Comparison of ENCODE assay signal across 8 mouse cellular contexts in the genomic region with DNA sequence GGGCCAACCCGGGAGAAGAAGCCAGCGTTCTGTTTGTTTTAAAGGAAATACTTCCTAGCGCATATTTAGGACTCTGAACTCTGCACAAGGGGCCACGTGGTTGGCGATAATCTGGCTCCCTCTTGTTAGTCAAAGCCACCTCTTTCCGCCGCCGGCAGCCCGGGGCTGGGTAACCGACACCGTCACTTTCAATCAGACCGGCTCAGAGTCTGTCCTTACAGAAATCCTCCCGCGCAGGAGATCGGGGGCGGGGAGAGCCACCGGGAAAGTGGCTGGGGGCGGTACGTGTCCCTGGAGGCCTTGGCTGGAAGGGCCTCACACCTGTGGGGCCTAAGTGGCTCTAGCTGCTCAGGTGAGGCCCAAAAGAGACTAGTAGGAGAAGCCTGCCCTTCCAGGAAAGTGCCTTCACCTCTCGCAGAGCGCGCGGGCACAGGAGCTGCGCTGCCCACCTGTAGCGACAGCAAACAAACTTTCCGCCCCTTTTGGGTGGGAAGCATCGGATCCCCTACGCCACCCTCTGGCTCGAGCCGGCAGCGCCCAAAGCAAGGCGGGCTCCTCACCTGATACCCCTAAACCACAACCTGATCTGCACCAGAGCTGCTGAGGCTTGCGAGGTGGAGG. TPM values are rescaled to one million over a fixed set of nuclear protein-coding genes. Genes with fewer than 3 reads are reported as not detected.
DNase-seq lines count a peak whose midpoint lies in the region; ATAC-seq and TF ChIP-seq lines count a peak whose summit lies in the region.

No protein-coding gene starts in this region.

- H3K4me2 ChIP-seq in CH12.LX (ENCODE audit: insufficient read depth, low read depth, poor library complexity, severe bottlenecking) = peak overlapping the region; percentile 79
- H3K4me2 ChIP-seq in embryonic facial prominence, embryonic 12.5 days (replicated peaks) = peak overlapping the region; percentile 97
- peak overlapping the region; percentile 100 for H3K4me2 ChIP-seq in heart, embryonic 15.5 days

- no peak overlapping the region for H3K27ac ChIP-seq in CH12.LX (ENCODE audit: insufficient read depth, low read depth)
- H3K27ac ChIP-seq in embryonic facial prominence, embryonic 12.5 days = peak overlapping the region; percentile 85
- H3K27ac ChIP-seq in heart, embryonic 15.5 days = peak overlapping the region; percentile 52; the same call in 1 of the 2 replicates

- no peaks in the 10 kb centered on the region for H3K79me2 ChIP-seq in CH12.LX (replicated peaks; ENCODE audit: control insufficient read depth, extremely low read depth, insufficient read depth, poor library complexity, severe bottlenecking)

- TF ChIP-seq POLR2A in CH12.LX (IDR thresholded peaks at IDR 0.05; ENCODE audit: low read depth, low read length) = no peak

- under 1% methylated on average over 33 of the region's 33 CpGs for WGBS in embryonic facial prominence, embryonic 12.5 days
- WGBS in heart, embryonic 15.5 days = under 1% methylated on average over 33 of the region's 33 CpGs

- peaks cover 23% of the 10 kb centered on the region for H3K27me3 ChIP-seq in CH12.LX (replicated peaks)
- H3K27me3 ChIP-seq in embryonic facial prominence, embryonic 12.5 days = no peaks in the 10 kb centered on the region
- 0 out of 2 replicates have a peak, but pooled peaks cover 4% of the 10 kb centered on the region for H3K27me3 ChIP-seq in heart, embryonic 15.5 days

- H3K4me3 ChIP-seq in CH12.LX (replicated peaks in 1 of 3; ENCODE audit: low read depth in 2 of 3, low read length in 2 of 3, poor library complexity in 1 of 3) = peak overlapping the region in 2 of 3 experiments; percentile 48 to 54
- peak overlapping the region; percentile 73 for H3K4me3 ChIP-seq in embryonic facial prominence, embryonic 12.5 days
- H3K4me3 ChIP-seq in heart, embryonic 15.5 days = peak overlapping the region; percentile 77

- H3K4me1 ChIP-seq in CH12.LX (ENCODE audit: control insufficient read depth in 1 of 2, insufficient read depth in 2 of 2) = peaks cover 4 to 14% of the 10 kb centered on the region in 2 experiments; a peak in 3 of 4 replicates
- H3K4me1 ChIP-seq in embryonic facial prominence, embryonic 12.5 days = peaks cover 13% of the 10 kb centered on the region
- peaks cover 20% of the 10 kb centered on the region for H3K4me1 ChIP-seq in heart, embryonic 15.5 days (replicated peaks)

- no peak for TF ChIP-seq RAD21 in CH12.LX (IDR thresholded peaks at IDR 0.05; ENCODE audit: low read depth, low read length)

- ATAC-seq in embryonic facial prominence, embryonic 12.5 days (ENCODE audit: insufficient number of reproducible peaks, insufficient read depth, low FRiP score, low TSS enrichment) = peak; percentile 35; the same call in 1 of the 2 replicates
- no peak for ATAC-seq in heart, embryonic 15.5 days (replicated peaks; ENCODE audit: insufficient number of reproducible peaks, insufficient read depth, low FRiP score, low read depth)

- in situ Hi-C loops in CH12.LX (cut with MboI; ENCODE audit: low pct_ligation_motif_present, low pct_unique_long_range_greater_than_20kb, low sequenced_read_pairs) = no loop called here

- no peak for TF ChIP-seq EP300 in CH12.LX (IDR thresholded peaks at IDR 0.05; ENCODE audit: low read length)

- no peak; a peak in 1 of 4 replicates for TF ChIP-seq CTCF in CH12.LX (conservative IDR thresholded peaks at IDR 0.05 in 1 of 2, IDR thresholded peaks at IDR 0.05 in 1 of 2; ENCODE audit: low read depth in 2 of 2, low read length in 2 of 2)

- dilution Hi-C loops in CH12.LX (cut with MboI; ENCODE audit: extremely low pct_ligation_motif_present, extremely low pct_unique_long_range_greater_than_20kb, low sequenced_read_pairs) = no loop called here

- H3K36me3 ChIP-seq in CH12.LX (replicated peaks in 1 of 2; ENCODE audit: control insufficient read depth in 1 of 2, insufficient read depth in 1 of 2, low read length in 1 of 2) = no peaks in the 10 kb centered on the region
- no peaks in the 10 kb centered on the region for H3K36me3 ChIP-seq in embryonic facial prominence, embryonic 12.5 days
- H3K36me3 ChIP-seq in heart, embryonic 15.5 days = no peaks in the 10 kb centered on the region

- H3K9ac ChIP-seq in CH12.LX (ENCODE audit: insufficient read depth, low read depth) = no peak overlapping the region
- H3K9ac ChIP-seq in embryonic facial prominence, embryonic 12.5 days = peak overlapping the region; percentile 83
- H3K9ac ChIP-seq in heart, embryonic 15.5 days = peak overlapping the region; percentile 74

- no peak for DNase-seq in CH12.LX (ENCODE audit: extremely low read depth)
- DNase-seq in adrenal gland, adult 2 months = peak; percentile 85
- DNase-seq in kidney, postnatal 10 days = peak; percentile 70
- peak; percentile 41 for DNase-seq in lung, postnatal 36 days
- DNase-seq in retina, embryonic 14.5 days (ENCODE audit: low spot score) = peak; percentile 68
- peak; percentile 15 for DNase-seq in urinary bladder, postnatal 25 days (ENCODE audit: low spot score)

- H3K9me3 ChIP-seq in CH12.LX (replicated peaks; ENCODE audit: low read length) = no peaks in the 10 kb centered on the region
- H3K9me3 ChIP-seq in embryonic facial prominence, embryonic 12.5 days = no peaks in the 10 kb centered on the region
- no peaks in the 10 kb centered on the region for H3K9me3 ChIP-seq in heart, embryonic 15.5 days (replicated peaks)

TF ChIP-seq in CH12.LX, 34 proteins besides CTCF, POLR2A, EP300 and RAD21:
- no peak for TF ChIP-seq KAT2A (IDR thresholded peaks at IDR 0.05; ENCODE audit: insufficient replicate concordance, low read length)
- TF ChIP-seq ZNF384 (IDR thresholded peaks at IDR 0.05; ENCODE audit: low read depth, low read length) = no peak
- no peak for TF ChIP-seq HCFC1 (IDR thresholded peaks at IDR 0.05; ENCODE audit: low read depth, low read length)
- TF ChIP-seq USF1 (IDR thresholded peaks at IDR 0.05; ENCODE audit: low read depth, low read length) = no peak
- no peak for TF ChIP-seq MAFK (IDR thresholded peaks at IDR 0.05; ENCODE audit: insufficient replicate concordance, low read length)
- TF ChIP-seq CHD2 (IDR thresholded peaks at IDR 0.05; ENCODE audit: low read length) = no peak
TF ChIP-seq in CH12.LX: peak in this region for 0.

RNA-seq across cellular contexts. Expression of a gene that starts 0.8 kb away (rescaled TPM):
- total RNA-seq in CH12.LX (2012; rRNA removed) = 0.08 TPM in 2 replicates
- total RNA-seq in CH12.LX (2014; rRNA removed) = 0.11 and 0.14 TPM in 2 replicates
- polyA plus RNA-seq in CH12.LX (2012; ENCODE audit: insufficient read length, low read depth) = 0.07 and 0.14 TPM in 2 replicates
- total RNA-seq in adrenal gland, adult 2 months (2021) = 100 to 1,000 TPM; 107 to 186 TPM
- 9.0 and 9.5 TPM in 2 replicates for polyA plus RNA-seq in adrenal gland, adult 2 months (2012; rRNA removed)
- 13.9 and 16.6 TPM in 2 replicates for polyA plus RNA-seq in embryonic facial prominence, embryonic 12.5 days (2016; fragmentation: Nextera tagmentation; extraction: Ambion mirVana)
- 2.4 and 4.4 TPM in 2 replicates for polyA plus RNA-seq in heart, embryonic 15.5 days (2015; fragmentation: Nextera tagmentation; extraction: Ambion mirVana)
